In the genomic region with DNA sequence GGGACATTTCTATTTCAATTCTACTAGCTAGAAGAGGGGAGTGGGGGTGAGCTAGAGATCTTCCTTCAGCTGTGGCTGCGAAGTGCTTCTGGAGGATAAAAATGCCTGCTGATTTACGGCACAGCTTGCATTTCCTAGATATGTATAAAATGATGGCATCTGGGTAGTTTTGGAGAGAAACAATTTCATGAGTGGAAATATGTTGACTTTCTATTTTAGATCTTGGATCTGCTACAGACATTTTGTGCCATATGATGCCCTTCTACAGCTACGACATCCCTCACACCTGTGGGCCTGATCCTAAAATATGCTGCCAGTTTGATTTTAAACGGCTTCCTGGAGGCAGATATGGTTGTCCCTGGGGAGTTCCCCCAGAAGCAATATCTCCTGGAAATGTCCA, we compare ENCODE assay signal across 25 mouse cellular contexts.
DNase-seq lines count a peak whose midpoint lies in the region; ATAC-seq and TF ChIP-seq lines count a peak whose summit lies in the region.
"Had no signal": no experiment of that assay in that cellular context is flagged by ENCODE, and none has a peak within 500 bp of the region (broad histone marks: within the 10 kb centered on the region; RNA-seq: fewer than 3 reads in every experiment).

No protein-coding gene starts in this region.

- H3K27ac ChIP-seq in forebrain, postnatal 0 days (ENCODE audit: low read depth, low read length) = no peak overlapping the region
- H3K27ac ChIP-seq in forebrain, embryonic 10.5 days = no peak overlapping the region
- H3K27ac ChIP-seq: embryonic facial prominence, embryonic 13.5 days; forebrain, embryonic 13.5 days; gastrocnemius, adult 2 months; hindbrain, embryonic 14.5 days; midbrain, embryonic 15.5 days; neural tube, embryonic 12.5 days had no signal

- intact Hi-C loops in left cerebral cortex, postnatal 4 days (cut with DNase I) = no loop called here
- intact Hi-C loops in left cerebral cortex, postnatal 25 days (cut with DNase I) = no loop called here

- ATAC-seq in forebrain, postnatal 0 days = peak; percentile 84
- ATAC-seq: forebrain, embryonic 13.5 days; inflammation-experienced regulatory T-cells, adult 6 months; midbrain, embryonic 15.5 days had no signal

- no peak overlapping the region for H3K9ac ChIP-seq in forebrain, postnatal 0 days
- H3K9ac ChIP-seq: embryonic facial prominence, embryonic 13.5 days; forebrain, embryonic 13.5 days; hindbrain, embryonic 14.5 days; midbrain, embryonic 15.5 days; neural tube, embryonic 12.5 days had no signal

- no peak overlapping the region for H3K4me2 ChIP-seq in forebrain, postnatal 0 days (ENCODE audit: low read depth)
- H3K4me2 ChIP-seq: embryonic facial prominence, embryonic 13.5 days; forebrain, embryonic 13.5 days; hindbrain, embryonic 14.5 days; liver, embryonic 11.5 days; midbrain, embryonic 15.5 days; neural tube, embryonic 12.5 days had no signal

- H3K27me3 ChIP-seq in forebrain, postnatal 0 days (ENCODE audit: insufficient read depth, low read length) = no peaks in the 10 kb centered on the region
- H3K27me3 ChIP-seq in forebrain, embryonic 10.5 days (ENCODE audit: poor library complexity, severe bottlenecking) = no peaks in the 10 kb centered on the region
- H3K27me3 ChIP-seq: embryonic facial prominence, embryonic 13.5 days; forebrain, embryonic 13.5 days; megakaryocyte, embryonic 14.5 days; midbrain, embryonic 15.5 days; neural tube, embryonic 12.5 days had no signal

- H3K36me3 ChIP-seq in forebrain, postnatal 0 days (ENCODE audit: insufficient read depth) = peaks cover 5% of the 10 kb centered on the region; the same call in 1 of the 2 replicates
- H3K36me3 ChIP-seq in forebrain, embryonic 10.5 days (replicated peaks) = peaks cover 40% of the 10 kb centered on the region

- H3K4me1 ChIP-seq in forebrain, postnatal 0 days (ENCODE audit: insufficient read depth) = no peaks in the 10 kb centered on the region
- no peaks in the 10 kb centered on the region for H3K4me1 ChIP-seq in forebrain, embryonic 10.5 days
- H3K4me1 ChIP-seq: embryonic facial prominence, embryonic 13.5 days; forebrain, embryonic 13.5 days; midbrain, embryonic 15.5 days; neural tube, embryonic 12.5 days had no signal

- H3K9me3 ChIP-seq in forebrain, postnatal 0 days (ENCODE audit: low read length) = no peaks in the 10 kb centered on the region
- H3K9me3 ChIP-seq in forebrain, embryonic 10.5 days = no peaks in the 10 kb centered on the region; the same call in 1 of the 2 replicates
- H3K9me3 ChIP-seq: embryonic facial prominence, embryonic 13.5 days; forebrain, embryonic 13.5 days; midbrain, embryonic 15.5 days; neural tube, embryonic 12.5 days had no signal

- 70% methylated on average over 4 of the region's 4 CpGs for WGBS in forebrain, postnatal 0 days
- 96% methylated on average over 4 of the region's 4 CpGs for WGBS in forebrain, embryonic 10.5 days

- TF ChIP-seq CTCF in forebrain, postnatal 0 days (IDR thresholded peaks at IDR 0.05; ENCODE audit: low read depth) = no peak

- H3K4me3 ChIP-seq in forebrain, postnatal 0 days (ENCODE audit: low read depth, low read length) = no peak overlapping the region
- no peak overlapping the region for H3K4me3 ChIP-seq in forebrain, embryonic 10.5 days
- H3K4me3 ChIP-seq: embryonic facial prominence, embryonic 13.5 days; erythroblast, embryonic 14.5 days; forebrain, embryonic 13.5 days; gastrocnemius, adult 2 months; megakaryocyte, embryonic 14.5 days; midbrain, embryonic 15.5 days; neural tube, embryonic 12.5 days had no signal

- peak; percentile 58 for DNase-seq in forebrain, postnatal 0 days
- DNase-seq in forebrain, embryonic 10.5 days (ENCODE audit: extremely low spot score, low spot score) = no peak
- DNase-seq in left cerebral cortex, adult 11 months (ENCODE audit: low spot score) = peak; percentile 16
- DNase-seq in left cerebral cortex, postnatal 4 days = no peak
- peak; percentile 22 for DNase-seq in brain, embryonic 18.5 days (ENCODE audit: low read depth, low spot score)
- DNase-seq in left cerebral cortex, postnatal 25 days (ENCODE audit: low spot score in 2 of 2) = peak; percentile 25 to 74
- no peak for DNase-seq in spleen, adult 12 weeks (ENCODE audit: low spot score)
- DNase-seq: adrenal gland, postnatal 25 days; cerebellum, adult 18-20 months; cerebellum, postnatal 36 days; embryo, embryonic 11 days; gastrocnemius, adult 2 months; kidney, adult 18-20 months; layer of hippocampus, postnatal 36 days; lung, adult 18-20 months; lung, postnatal 10 days had no signal

Comparison
In these comparisons a context has a peak if more than half of its experiments do, and no peak if none do; other contexts are left out.
1. DNase-seq: peak in forebrain, postnatal 0 days (single experiment), left cerebral cortex, adult 11 months (single experiment), brain, embryonic 18.5 days (single experiment) and left cerebral cortex, postnatal 25 days (2 of 2); none in forebrain, embryonic 10.5 days (single experiment), left cerebral cortex, postnatal 4 days (single experiment) and spleen, adult 12 weeks (single experiment).